Mouse (Mus musculus) midbrain, embryonic 14.5 days (tissue): ENCODE measurements around the gene Treml1. TPM values are rescaled to one million over a fixed set of nuclear protein-coding genes. Genes with fewer than 3 reads are reported as not detected.
"Not testable (repeated sequence)": the region's sequence is repeated elsewhere in the genome, so short reads cannot be mapped to it uniquely, and the experiment has no call there.

Experiments
- ATAC-seq: fragments of 200-750 bp; cut with Nextera tagmentation; 2 replicates; pipeline ENCODE4 v1.8.0; 2017; ENCODE audit warnings: moderate number of reproducible peaks, moderate library complexity; ENCODE audit not compliant: low FRiP score, low TSS enrichment
- DNase-seq: peaks from one replicate; pipeline ENCODE4 v3.0.0-alpha.2; 2015
- H3K27ac ChIP-seq: fragments of 300-500 bp; sonication (generic); replicated peaks from 2 replicates; pipeline ENCODE4 v1.5.1; 2014; ENCODE audit warnings: mild to moderate bottlenecking, low read depth, low read length, moderate library complexity
- H3K27me3 ChIP-seq: fragments of 300-500 bp; sonication (generic); 2 replicates; pipeline ENCODE4 v1.6.1; 2014; ENCODE audit warnings: low read length, control low read depth, mixed read lengths; ENCODE audit not compliant: control insufficient read depth, insufficient read depth
- H3K36me3 ChIP-seq: fragments of 300-500 bp; sonication (generic); 2 replicates; pipeline ENCODE4 v1.6.1; 2014; ENCODE audit warnings: low read length, control low read depth; ENCODE audit not compliant: control insufficient read depth, insufficient read depth
- H3K4me1 ChIP-seq: fragments of 300-500 bp; sonication (generic); 2 replicates; pipeline ENCODE4 v1.6.1; 2014; ENCODE audit warnings: mild to moderate bottlenecking, antibody characterized with exemption, low read length, control low read depth; ENCODE audit not compliant: control insufficient read depth, insufficient read depth
- H3K4me2 ChIP-seq: fragments of 300-500 bp; sonication (generic); 2 replicates; pipeline ENCODE4 v1.6.1; 2014; ENCODE audit warnings: mild to moderate bottlenecking, low read length, moderate library complexity
- H3K4me3 ChIP-seq: fragments of 300-500 bp; sonication (generic); replicated peaks from 2 replicates; pipeline ENCODE4 v1.5.1; 2014; ENCODE audit warnings: low read depth, low read length
- H3K9ac ChIP-seq: fragments of 300-500 bp; sonication (generic); replicated peaks from 2 replicates; pipeline ENCODE4 v1.6.1; 2014; ENCODE audit warnings: mild to moderate bottlenecking, low read length, moderate library complexity
- H3K9me3 ChIP-seq: fragments of 300-500 bp; sonication (generic); 2 replicates; pipeline ENCODE4 v1.6.1; 2016; ENCODE audit warnings: low read length, control low read depth, mixed read lengths; ENCODE audit not compliant: control insufficient read depth
- WGBS: fragments of 180-500 bp; shearing (Covaris S2); extraction: QIAGEN DNeasy Blood & Tissue Kit; methylation state at CpG from one replicate; pipeline ENCODE4 v1.1.7; 2014; 5-methylcytosine and 5-hydroxymethylcytosine counted together
- polyA plus RNA-seq: library from polyadenylated mRNA; unstranded; fragments of >200 nt; fragmentation: Nextera tagmentation; extraction: Ambion mirVana; gene quantifications from 2 replicates; pipeline ENCODE4 v1.2.1, GENCODE M21; 2014

Treml1 gene
- polyA plus RNA-seq, 1 experiment from 2014 or later = 0.51 TPM

DNA sequence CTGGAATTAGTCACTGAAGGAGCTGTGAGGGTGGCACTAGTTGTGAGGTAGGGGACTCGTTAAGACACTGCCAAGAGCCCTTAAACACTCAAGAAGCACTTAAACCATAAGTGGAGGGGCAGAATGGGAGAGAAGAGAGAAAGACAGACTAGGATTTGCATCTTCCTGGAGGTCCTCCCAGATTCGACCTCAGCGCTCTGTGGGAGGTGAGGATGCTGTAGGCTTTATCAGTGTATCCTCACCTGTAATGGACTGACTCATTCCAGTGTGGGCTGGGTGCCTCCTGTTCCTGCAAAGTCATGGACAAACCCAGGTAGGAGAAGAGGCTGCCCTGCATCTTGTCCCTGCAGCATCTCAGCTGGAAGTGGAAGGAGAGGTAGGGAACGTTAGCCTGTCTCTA lies 12.9 kb upstream of the Treml1 start:
- Histone ChIP-seq H3K27ac (no peak overlapping the region), H3K9ac (no peak overlapping the region), H3K27me3 (no peaks in the 10 kb centered on the region), H3K4me3 (no peak overlapping the region), H3K4me2 (no peak overlapping the region), H3K9me3 (no peaks in the 10 kb centered on the region), H3K4me1 (no peaks in the 10 kb centered on the region), H3K36me3 (no peaks in the 10 kb centered on the region)
- WGBS = 72% methylated on average over 4 of the region's 4 CpGs
- DNase-seq (no peak), ATAC-seq (no peak)

DNA sequence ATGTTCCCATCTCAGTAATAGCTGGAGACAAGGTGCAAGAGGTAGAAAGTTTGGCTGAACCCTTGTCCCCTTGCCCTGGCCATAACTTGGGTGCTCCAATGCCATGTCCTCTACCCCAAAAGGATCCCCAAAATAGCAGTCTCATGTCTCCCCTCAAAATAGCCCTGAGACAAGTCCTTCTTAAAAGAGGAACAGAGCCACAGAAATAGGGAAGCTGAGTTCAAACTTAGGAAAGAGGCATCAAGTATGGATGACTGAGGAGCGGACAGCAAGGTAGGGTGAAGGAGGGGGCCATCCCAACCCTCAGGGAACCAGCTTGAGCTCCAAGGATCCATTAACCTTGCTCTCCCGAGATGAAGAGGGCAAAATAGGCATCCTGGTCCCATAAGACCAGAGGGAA lies 12.4 kb upstream of the Treml1 start:
- ATAC-seq = no peak
- DNase-seq = no peak
- 75% methylated on average over 2 of the region's 2 CpGs for WGBS
- Histone ChIP-seq H3K9ac (no peak overlapping the region), H3K36me3 (no peaks in the 10 kb centered on the region), H3K9me3 (no peaks in the 10 kb centered on the region), H3K4me2 (no peak overlapping the region), H3K27me3 (no peaks in the 10 kb centered on the region), H3K27ac (no peak overlapping the region), H3K4me1 (no peaks in the 10 kb centered on the region), H3K4me3 (no peak overlapping the region)

DNA sequence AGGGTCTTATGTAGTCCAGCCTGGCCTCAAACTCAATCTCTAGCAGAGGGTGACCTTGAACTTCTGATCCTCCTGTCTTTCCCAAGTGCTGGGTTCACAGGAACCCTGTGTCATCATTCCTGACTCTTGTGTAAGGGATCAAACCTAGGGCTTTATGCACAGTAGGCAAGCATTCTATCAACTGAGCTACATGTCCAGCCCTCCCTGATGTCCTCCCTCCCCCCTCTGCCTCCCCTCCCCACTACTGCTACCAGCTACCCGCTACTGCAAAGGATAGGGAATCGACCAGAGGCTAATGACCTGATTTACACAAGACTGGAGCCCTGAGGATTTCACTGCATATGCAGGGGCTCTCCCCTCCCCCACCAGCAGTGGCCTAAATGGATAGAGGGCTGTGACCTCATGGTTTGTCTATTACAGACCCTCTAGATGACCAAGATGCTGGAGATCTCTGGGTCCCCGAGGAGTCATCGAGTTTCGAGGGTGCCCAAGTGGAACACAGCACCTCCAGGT lies 9.0 kb upstream of the Treml1 start:
- ATAC-seq (no peak), DNase-seq (no peak)
- 76% methylated on average over 5 of the region's 5 CpGs for WGBS
- no peak overlapping the region for H3K27ac ChIP-seq
- no peaks in the 10 kb centered on the region for H3K27me3 ChIP-seq
- no peak overlapping the region for H3K4me2 ChIP-seq
- no peak overlapping the region for H3K9ac ChIP-seq
- H3K9me3 ChIP-seq = no peaks in the 10 kb centered on the region
- no peaks in the 10 kb centered on the region for H3K36me3 ChIP-seq
- no peaks in the 10 kb centered on the region for H3K4me1 ChIP-seq
- H3K4me3 ChIP-seq = no peak overlapping the region

DNA sequence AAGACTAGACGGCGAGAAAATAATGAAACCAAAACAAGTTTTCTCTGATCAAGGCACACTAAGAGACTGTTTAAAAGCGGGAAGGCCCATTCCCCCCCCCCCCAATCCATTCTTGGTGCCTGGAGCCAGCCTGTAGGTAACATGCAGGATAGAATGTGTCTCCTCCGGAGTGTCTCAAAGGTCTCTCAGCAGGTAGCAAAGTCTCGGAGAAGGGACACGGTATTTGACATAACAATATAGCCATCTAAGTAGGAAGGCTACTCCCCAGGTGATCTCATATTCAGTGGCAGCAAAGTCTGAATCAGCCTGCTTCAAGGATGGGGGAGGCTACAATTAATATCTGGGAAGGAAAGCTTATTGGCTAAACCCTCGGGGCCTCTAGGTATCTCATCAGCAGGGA lies 6.7 kb upstream of the Treml1 start:
- WGBS = 59% methylated on average over 7 of the region's 7 CpGs
- not testable (repeated sequence) for H3K4me1 ChIP-seq, ATAC-seq, H3K4me3 ChIP-seq, H3K27me3 ChIP-seq, DNase-seq, H3K9ac ChIP-seq, H3K36me3 ChIP-seq, H3K27ac ChIP-seq, H3K4me2 ChIP-seq, H3K9me3 ChIP-seq

DNA sequence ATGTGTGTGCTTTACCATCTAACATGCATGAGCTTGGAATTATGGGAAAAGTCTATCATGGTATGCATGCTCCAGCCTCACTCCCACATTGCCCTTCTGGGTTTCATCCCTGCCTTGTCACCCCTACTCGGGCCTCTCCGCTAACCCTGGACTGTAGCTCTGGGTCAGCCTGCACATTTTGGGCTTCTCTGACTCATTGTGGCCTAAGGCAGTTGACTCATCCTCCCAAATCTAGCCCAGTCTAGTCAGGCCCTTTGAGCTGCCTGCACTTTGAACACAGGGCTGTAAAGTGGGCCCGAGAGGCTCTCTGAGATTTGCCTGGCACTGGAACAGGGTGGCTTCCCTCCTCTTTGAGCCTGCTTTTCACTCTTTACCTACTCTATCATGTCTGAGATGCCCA lies 3.9 kb upstream of the Treml1 start:
- ATAC-seq (no peak), DNase-seq (no peak)
- Histone ChIP-seq H3K4me1 (no peaks in the 10 kb centered on the region), H3K4me2 (no peak overlapping the region), H3K36me3 (no peaks in the 10 kb centered on the region), H3K9me3 (no peaks in the 10 kb centered on the region), H3K9ac (no peak overlapping the region), H3K27ac (no peak overlapping the region), H3K4me3 (no peak overlapping the region), H3K27me3 (no peaks in the 10 kb centered on the region)
- WGBS = 83% methylated on average over 3 of the region's 3 CpGs

DNA sequence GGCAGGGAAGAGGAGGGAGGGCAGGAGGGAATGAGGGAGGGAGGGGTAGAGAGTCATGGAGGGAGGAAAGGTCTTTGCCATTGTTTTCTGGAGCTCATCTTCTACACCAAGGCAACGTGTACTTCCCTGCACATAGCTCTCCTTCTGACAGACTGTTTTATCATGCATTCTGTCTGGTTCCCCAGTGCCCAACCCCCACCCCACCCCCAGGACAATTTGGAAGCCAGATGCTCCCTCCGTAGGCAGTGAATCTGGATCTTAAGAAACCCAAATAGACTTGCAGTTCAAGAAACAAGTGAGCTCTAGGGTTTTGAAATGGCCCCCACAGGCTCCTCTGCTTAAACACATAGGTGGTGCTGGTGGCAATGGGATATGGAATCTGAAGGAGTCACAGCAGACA lies 1.8 kb upstream of the Treml1 start:
- Histone ChIP-seq H3K4me1 (no peaks in the 10 kb centered on the region), H3K36me3 (no peaks in the 10 kb centered on the region), H3K27ac (no peak overlapping the region), H3K4me2 (no peak overlapping the region), H3K4me3 (no peak overlapping the region), H3K9me3 (no peaks in the 10 kb centered on the region), H3K27me3 (no peaks in the 10 kb centered on the region), H3K9ac (no peak overlapping the region)
- WGBS = 44% methylated on average over 2 of the region's 2 CpGs
- DNase-seq (no peak), ATAC-seq (no peak)

DNA sequence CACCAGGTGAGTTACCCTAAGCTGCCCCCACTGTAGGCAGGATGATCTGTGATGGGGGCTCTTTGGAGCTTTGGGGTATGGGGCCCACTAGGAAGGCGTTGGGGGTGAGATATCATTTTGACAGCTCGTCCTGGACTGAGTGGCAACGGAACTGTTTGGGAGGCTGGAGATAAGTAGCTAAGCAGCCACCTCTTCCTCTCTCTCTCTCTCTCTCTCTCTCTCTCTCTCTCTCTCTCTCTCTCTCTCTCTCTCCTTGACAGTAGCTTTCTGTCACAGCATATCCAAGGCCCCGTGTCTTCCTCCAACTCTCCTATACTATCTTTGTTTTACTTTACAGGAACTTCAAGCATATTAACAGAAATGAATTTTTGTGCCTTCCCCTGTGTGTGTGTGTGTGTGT lies 746 bp downstream of the Treml1 start:
- H3K4me3 ChIP-seq = no peak overlapping the region
- no peaks in the 10 kb centered on the region for H3K4me1 ChIP-seq
- H3K9me3 ChIP-seq = no peaks in the 10 kb centered on the region
- DNase-seq (no peak), ATAC-seq (no peak)
- H3K4me2 ChIP-seq = no peak overlapping the region
- no peaks in the 10 kb centered on the region for H3K27me3 ChIP-seq
- H3K9ac ChIP-seq = no peak overlapping the region
- 81% methylated on average over 4 of the region's 4 CpGs for WGBS
- no peaks in the 10 kb centered on the region for H3K36me3 ChIP-seq
- H3K27ac ChIP-seq = no peak overlapping the region

DNA sequence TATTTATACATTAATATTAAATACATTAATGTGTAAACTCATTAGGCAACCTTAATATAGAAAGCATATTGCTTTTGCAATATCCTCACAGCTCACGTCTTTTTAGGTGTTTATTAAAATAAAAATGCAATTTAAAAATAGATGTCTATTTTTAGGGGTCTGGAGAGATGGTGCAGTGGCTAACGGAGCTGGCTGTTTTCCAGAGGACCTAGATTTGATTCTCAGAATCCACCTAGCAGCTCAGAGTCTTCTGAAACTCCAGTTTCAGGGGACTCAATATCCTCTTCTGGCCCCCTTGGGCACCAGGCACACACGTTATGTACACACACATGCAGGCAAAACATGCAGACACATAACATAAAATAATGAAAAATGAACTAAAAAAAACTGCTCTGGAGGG lies 2.6 kb downstream of the Treml1 start:
- H3K36me3 ChIP-seq = no peaks in the 10 kb centered on the region
- WGBS = 86% methylated on average over 3 of the region's 3 CpGs
- ATAC-seq = no peak
- no peak overlapping the region for H3K27ac ChIP-seq
- DNase-seq = no peak
- H3K9ac ChIP-seq = no peak overlapping the region
- H3K4me1 ChIP-seq = no peaks in the 10 kb centered on the region
- no peak overlapping the region for H3K4me2 ChIP-seq
- no peak overlapping the region for H3K4me3 ChIP-seq
- no peaks in the 10 kb centered on the region for H3K9me3 ChIP-seq
- no peaks in the 10 kb centered on the region for H3K27me3 ChIP-seq

DNA sequence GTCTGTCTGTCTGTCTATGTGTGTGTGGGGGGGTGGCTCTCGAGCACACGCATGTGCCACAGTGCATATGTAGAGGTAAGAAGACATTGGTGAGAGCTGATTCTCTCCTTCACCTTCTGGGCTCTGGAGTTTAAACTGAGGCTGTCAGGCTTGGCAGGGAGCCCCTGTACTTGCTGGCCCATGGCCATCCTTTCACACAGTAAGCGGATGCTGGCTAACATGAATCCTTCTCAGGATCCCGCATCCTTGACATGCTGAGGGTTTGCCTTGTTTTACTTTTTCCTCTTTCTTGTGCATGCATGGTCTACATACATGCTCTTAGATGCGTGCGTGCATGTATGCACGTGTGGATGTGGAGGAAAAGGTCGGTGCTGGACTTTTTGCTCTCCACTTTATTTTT lies 3.2 kb downstream of the Treml1 start:
- Histone ChIP-seq H3K9me3 (no peaks in the 10 kb centered on the region), H3K4me2 (no peak overlapping the region), H3K27ac (no peak overlapping the region), H3K4me3 (no peak overlapping the region), H3K27me3 (no peaks in the 10 kb centered on the region), H3K36me3 (no peaks in the 10 kb centered on the region), H3K9ac (no peak overlapping the region), H3K4me1 (no peaks in the 10 kb centered on the region)
- ATAC-seq (no peak), DNase-seq (peak; percentile 40)
- 93% methylated on average over 8 of the region's 8 CpGs for WGBS
